Mouse (Mus musculus): ENCODE data around the gene Ski. TPM values are rescaled to one million over a fixed set of nuclear protein-coding genes. Genes with fewer than 3 reads are reported as not detected.

The Ski gene
- polyA plus RNA-seq, 1 experiment: 31.7 TPM

- no peak for TF ChIP-seq GATA1 (IDR thresholded peaks at IDR 0.05; ENCODE audit: low read length)
Observed at GRCm38 (mm10) chr4:155239494-155239893, 17.1 kb upstream of the Ski start.

- TF ChIP-seq GATA1 (IDR thresholded peaks at IDR 0.05; ENCODE audit: low read length): no peak
Observed at GRCm38 (mm10) chr4:155238276-155238675, 15.9 kb upstream of the Ski start.

GRCm38 (mm10) chr4:155236737-155237385 lies 14.5 kb upstream of the Ski start:
- no peak for TF ChIP-seq GATA1 (IDR thresholded peaks at IDR 0.05; ENCODE audit: low read length)

GRCm38 (mm10) chr4:155235311-155236119 lies 13.1 kb upstream of the Ski start:
- TF ChIP-seq GATA1 (IDR thresholded peaks at IDR 0.05; ENCODE audit: low read length): no peak

- no peak for TF ChIP-seq GATA1 (IDR thresholded peaks at IDR 0.05; ENCODE audit: low read length)
Observed at GRCm38 (mm10) chr4:155234371-155235310, 12.2 kb upstream of the Ski start.

- TF ChIP-seq GATA1 (IDR thresholded peaks at IDR 0.05; ENCODE audit: low read length): no peak
Observed at GRCm38 (mm10) chr4:155233878-155234277, 11.5 kb upstream of the Ski start.

- TF ChIP-seq GATA1 (IDR thresholded peaks at IDR 0.05; ENCODE audit: low read length): no peak
Observed at GRCm38 (mm10) chr4:155228461-155228860, 6.1 kb upstream of the Ski start.

- TF ChIP-seq GATA1 (IDR thresholded peaks at IDR 0.05; ENCODE audit: low read length): no peak
Observed at GRCm38 (mm10) chr4:155227986-155228385, 5.6 kb upstream of the Ski start.

GRCm38 (mm10) chr4:155225918-155226317 lies 3.5 kb upstream of the Ski start:
- no peak for TF ChIP-seq GATA1 (IDR thresholded peaks at IDR 0.05; ENCODE audit: low read length)

GRCm38 (mm10) chr4:155223594-155224528 lies 1.5 kb upstream of the Ski start:
- no peak for TF ChIP-seq GATA1 (IDR thresholded peaks at IDR 0.05; ENCODE audit: low read length)

GRCm38 (mm10) chr4:155222841-155223593 lies 625 bp upstream of the Ski start:
- no peak for TF ChIP-seq GATA1 (IDR thresholded peaks at IDR 0.05; ENCODE audit: low read length)

- no peak for TF ChIP-seq GATA1 (IDR thresholded peaks at IDR 0.05; ENCODE audit: low read length)
Observed at GRCm38 (mm10) chr4:155221599-155222551, 517 bp downstream of the Ski start.

GRCm38 (mm10) chr4:155221106-155221505 lies 1.3 kb downstream of the Ski start:
- no peak for TF ChIP-seq GATA1 (IDR thresholded peaks at IDR 0.05; ENCODE audit: low read length)
